Mouse (Mus musculus) megakaryocyte, embryonic 14.5 days (primary cell): ENCODE measurements around the gene Mtus2.

Source experiments
- FLI1 ChIP-seq: IDR thresholded peaks from 2 replicates; pipeline ENCODE4 v1.6.1; 2012; ENCODE audit warnings: low read length, inconsistent platforms, mixed read lengths
- GATA1 ChIP-seq: IDR thresholded peaks from 3 replicates; pipeline ENCODE4 v1.6.1; 2012; ENCODE audit warnings: mixed read lengths, low read length, inconsistent platforms, borderline replicate concordance

GRCm38 (mm10) chr5:148361759-148362010 lies 404.6 kb downstream of the Mtus2 start:
- TF ChIP-seq GATA1: no peak
- TF ChIP-seq FLI1: no peak
